Mouse (Mus musculus): ENCODE measurements at regions not wholly inside any gene's neighbourhood (a gene's known extent, or its start where the extent isn't known, plus 50 kb on each side); places are given as distances from the start of the nearest gene placed in this dataset.
"Not testable (repeated sequence)": the region's sequence is repeated elsewhere in the genome, so short reads cannot be mapped to it uniquely, and the experiment has no call there.

GRCm38 (mm10) chr13:31050160-31050788 is 76.3 kb downstream of the Gm5447 start:
- no peak for ATAC-seq (replicated peaks; ENCODE audit: low read depth, poor library complexity, severe bottlenecking)

GRCm38 (mm10) chr13:31051586-31051985 is 77.6 kb downstream of the Gm5447 start:
- ATAC-seq (replicated peaks; ENCODE audit: low read depth, poor library complexity, severe bottlenecking) = not testable (repeated sequence)

DNA sequence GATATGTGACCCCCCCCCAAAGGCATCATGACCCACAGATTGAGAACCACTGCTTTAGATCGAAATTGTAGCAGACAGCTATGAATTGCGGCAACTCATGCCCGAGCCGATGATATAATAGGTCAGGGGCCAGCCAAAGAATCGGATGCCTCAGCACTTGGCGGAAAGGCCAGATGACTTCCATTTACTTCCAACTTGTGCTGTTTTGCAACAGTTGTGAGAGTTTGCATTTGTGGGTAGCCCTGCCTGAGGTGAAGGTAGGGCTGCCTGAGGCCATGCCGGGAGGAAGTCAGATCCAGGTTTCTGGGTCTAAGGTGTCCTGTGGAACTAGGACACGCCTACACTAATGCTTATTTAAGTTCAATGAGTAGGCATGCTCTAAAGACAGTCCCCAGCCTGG is 80.4 kb downstream of the Gm5447 start:
- ATAC-seq (replicated peaks; ENCODE audit: low read depth, poor library complexity, severe bottlenecking) = no peak

GRCm38 (mm10) chr13:31055376-31056083 is 81.5 kb downstream of the Gm5447 start:
- no peak for ATAC-seq (replicated peaks; ENCODE audit: low read depth, poor library complexity, severe bottlenecking)

- no peak for ATAC-seq (replicated peaks; ENCODE audit: low read depth, poor library complexity, severe bottlenecking)
These were observed 82.3 kb downstream of the Gm5447 start for GRCm38 (mm10) chr13:31056154-31056871.

GRCm38 (mm10) chr13:31060916-31061431 is 87.0 kb downstream of the Gm5447 start:
- ATAC-seq (replicated peaks; ENCODE audit: low read depth, poor library complexity, severe bottlenecking) = no peak

DNA sequence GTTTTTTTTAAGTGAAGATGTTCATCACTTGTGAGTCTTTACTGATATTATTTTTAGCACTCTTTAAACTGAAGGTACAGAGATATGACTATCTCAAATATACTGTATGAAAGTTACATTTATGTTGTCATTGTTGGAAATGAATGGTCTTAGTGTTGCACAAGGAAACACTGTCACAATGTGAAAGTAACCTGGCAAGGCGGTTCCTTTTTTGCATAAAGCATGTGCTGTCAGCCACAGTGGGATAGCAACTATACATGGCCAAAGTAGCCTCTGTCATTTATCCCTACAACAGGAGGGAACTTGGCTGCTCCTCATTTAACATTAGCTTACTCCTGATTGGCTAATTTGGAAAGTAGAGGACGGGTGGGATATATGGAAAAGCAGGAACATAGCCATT is 94.3 kb downstream of the Gm5447 start:
- ATAC-seq (replicated peaks; ENCODE audit: low read depth, poor library complexity, severe bottlenecking) = no peak

GRCm38 (mm10) chr13:31076541-31076940 is 102.5 kb downstream of the Gm5447 start:
- no peak for ATAC-seq (replicated peaks; ENCODE audit: low read depth, poor library complexity, severe bottlenecking)

- no peak for ATAC-seq (replicated peaks; ENCODE audit: low read depth, poor library complexity, severe bottlenecking)
These were observed 104.7 kb downstream of the Gm5447 start for GRCm38 (mm10) chr13:31078751-31079150.

DNA sequence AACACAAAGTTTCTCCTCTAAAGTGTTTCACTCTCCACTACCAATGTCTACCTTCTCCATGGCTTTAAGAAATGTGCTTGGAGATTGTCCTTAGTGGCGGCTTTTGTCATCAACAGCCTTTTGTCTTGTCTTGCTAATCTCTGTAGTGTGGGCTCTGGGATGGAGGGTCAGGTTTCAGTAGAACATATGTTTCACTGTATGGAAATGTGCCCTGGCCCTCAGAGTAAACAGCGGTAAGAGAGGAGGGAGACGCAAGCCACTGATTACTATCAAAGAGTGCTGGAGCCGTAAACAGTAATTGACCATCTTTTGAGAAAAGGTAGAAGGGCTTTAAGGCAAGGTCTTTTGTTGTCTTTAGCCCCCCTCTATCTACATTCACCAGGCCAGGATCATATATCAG is 106.2 kb downstream of the Gm5447 start:
- no peak for ATAC-seq (replicated peaks; ENCODE audit: low read depth, poor library complexity, severe bottlenecking)

DNA sequence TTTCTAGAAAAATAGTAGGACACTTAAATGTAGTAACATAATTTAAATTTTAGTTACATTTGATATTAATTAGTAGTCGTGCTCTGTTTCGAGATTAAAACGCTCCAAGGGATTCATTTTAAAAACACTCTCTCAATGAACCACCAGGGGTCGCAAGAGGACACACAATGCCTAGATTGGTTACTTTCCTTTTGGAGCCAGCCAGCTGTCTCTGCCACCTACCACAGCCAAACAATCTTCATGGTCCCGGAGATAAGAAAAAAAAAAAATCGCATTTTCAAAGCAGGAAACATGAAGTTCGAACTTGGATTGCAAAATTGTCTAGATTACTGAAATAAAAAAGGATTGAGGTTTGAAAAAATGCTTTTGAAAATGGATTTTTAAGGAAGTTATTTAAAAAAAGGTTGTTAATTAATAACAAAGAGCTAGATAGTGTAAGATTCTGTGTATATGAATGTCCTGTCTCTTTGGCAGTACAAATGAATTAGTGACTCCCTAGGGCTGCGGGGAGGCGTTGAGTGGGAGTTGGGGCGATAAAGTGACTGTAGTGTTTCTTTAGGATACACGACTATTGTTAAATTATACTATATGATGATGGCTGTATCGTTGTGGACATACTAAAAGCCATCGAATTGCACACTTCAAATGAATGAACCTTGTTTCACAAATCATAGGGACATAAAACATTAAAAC is 108.6 kb downstream of the Gm5447 start:
- ATAC-seq (replicated peaks; ENCODE audit: low read depth, poor library complexity, severe bottlenecking) = peak; percentile 95

DNA sequence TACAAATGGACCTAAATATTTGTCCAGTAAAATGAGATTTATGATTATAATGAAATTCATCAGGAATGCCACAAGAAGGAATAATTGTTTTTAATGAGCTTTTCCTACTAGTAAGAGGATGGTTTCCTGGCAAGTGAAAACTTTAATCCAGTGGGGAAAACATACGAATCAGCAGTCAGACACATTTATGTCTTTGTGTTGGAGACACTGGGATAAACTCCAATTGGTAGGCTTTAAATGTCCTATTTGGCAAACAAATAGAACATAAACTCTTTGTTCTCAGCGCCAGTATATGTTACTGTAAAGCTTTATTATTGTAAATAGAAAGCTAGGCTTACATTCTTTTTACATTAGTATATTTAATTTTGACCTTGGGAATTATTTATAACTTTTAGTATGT is 127.0 kb downstream of the Gm5447 start:
- ATAC-seq (replicated peaks; ENCODE audit: low read depth, poor library complexity, severe bottlenecking) = no peak

DNA sequence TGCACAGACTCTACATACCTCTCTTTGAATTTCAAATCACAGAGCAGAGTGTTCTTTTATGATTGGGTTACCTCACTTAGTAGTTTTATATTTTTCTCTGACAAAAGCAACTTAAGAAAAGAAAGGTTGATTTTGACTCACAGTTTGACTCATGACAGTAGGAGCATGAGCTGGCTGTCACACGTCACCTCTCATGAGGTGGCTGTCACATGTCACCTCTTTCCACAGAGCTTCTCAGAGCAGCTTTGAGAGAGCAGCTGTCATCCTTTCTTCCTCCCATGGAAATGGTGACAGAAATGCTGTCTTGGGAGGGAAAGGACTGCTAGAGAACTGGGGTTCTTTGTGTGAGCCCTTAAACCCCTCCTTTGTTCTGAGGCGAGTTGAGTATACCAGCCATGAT is 133.4 kb downstream of the Gm5447 start:
- no peak for ATAC-seq (replicated peaks; ENCODE audit: low read depth, poor library complexity, severe bottlenecking)

DNA sequence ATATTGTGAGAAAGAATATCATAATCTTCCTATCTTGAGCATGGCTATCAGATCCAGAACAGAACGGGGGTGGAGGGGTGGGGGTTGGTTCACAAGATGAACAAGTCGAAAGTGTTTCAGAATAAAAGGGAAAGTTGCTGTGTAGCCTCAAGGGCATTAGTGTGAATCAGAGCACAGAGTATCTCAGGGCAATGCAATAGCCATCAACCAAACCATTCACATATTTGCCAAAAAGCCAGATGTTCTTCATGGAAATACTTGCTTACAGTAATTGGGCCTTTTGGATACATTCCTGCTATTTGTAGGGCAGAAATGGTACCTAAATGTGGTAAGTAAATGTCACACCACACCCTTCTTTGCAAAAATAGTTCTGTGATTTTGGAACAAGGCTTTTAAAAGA is 135.2 kb downstream of the Gm5447 start:
- no peak for ATAC-seq (replicated peaks; ENCODE audit: low read depth, poor library complexity, severe bottlenecking)

DNA sequence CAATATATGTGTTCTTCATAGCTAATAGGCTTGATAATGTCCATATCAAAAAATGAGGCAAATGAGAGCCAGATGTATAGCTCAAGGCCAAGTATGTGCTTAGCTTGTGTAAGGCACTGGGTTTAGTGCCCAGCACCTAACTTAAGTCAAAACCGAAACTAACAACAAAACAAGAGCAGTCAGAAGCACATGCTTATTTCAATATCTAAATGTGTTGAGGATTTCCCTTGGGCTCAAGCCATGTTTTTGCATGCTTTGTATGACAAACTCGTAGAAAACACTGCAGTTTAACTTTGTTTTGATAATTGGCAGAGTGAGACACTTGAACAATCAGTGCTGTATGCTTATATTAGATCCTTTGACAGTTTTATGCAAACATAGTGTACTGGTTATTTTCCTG is 148.7 kb downstream of the Gm5447 start:
- no peak for ATAC-seq (replicated peaks; ENCODE audit: low read depth, poor library complexity, severe bottlenecking)

DNA sequence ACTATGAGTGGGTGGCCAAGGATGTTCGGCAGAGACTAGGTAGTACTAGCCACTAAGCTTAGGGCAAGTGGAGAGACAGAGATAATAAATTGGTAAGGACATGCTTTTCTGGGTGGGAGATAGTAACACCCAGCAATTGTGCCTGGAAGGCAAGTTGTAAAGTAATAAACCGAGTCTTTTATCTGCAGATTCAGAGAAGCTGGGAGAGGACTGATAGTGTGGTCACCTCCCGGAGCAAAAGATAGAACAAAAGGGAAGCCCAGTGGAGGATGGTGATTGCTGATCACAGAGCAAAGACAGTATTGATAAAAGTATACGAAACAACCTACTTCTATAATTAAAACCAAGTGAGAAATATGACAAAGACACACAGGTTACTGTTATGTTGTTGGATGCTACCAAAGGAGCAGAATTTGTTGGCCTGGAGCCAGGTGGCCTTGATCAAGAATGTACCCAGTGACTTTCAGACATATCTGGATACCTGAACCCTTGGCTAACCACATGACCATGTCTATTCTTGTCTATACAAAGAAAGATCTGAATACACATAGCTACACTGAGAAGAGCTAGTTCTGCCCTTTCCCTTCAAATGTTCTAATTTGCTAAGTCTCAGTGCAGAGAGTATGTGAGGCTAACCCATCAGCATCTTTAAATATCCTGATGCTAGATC is 150.7 kb downstream of the Gm5447 start:
- no peak for ATAC-seq (replicated peaks; ENCODE audit: low read depth, poor library complexity, severe bottlenecking)

DNA sequence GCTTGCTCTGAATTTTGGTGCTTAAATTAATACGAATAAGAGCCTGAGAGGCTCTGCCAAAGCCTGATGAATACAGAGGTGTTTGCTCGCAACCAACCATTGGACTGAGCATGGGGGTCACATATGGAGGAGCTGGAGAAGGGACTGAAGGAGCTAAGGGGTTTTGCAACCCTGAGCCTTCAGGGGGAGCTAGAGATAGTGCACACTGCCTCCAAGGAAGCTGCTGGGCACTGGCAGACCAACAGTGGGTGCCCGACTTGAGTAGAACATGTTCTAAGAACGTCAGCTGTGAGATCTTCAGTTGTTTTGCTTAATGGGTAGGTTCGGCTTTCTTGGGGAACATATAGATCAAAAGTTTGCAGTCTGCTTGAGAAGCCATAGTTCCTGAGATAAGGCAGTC is 158.5 kb downstream of the Gm5447 start:
- ATAC-seq (replicated peaks; ENCODE audit: low read depth, poor library complexity, severe bottlenecking) = no peak

DNA sequence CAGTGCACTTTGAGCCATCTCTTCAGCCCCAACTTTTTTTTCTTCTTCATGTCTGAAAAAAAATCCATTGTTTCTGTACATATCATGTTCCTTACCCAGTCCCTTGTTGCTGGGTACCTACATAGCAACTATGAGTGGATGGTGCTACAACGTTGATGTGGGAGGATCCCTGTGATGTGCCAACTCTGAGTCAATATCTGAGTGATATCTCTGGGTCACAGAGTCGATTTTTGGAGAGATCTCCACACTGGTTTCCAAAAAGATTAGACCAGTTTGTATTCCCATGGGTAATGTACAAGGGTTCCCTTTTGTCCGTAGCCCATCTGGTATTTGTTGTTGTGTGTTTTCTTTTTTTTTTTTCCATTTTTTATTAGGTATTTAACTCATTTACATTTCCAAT is 165.7 kb downstream of the Gm5447 start:
- ATAC-seq (replicated peaks; ENCODE audit: low read depth, poor library complexity, severe bottlenecking) = no peak

GRCm38 (mm10) chr13:31147323-31147722 is 173.3 kb downstream of the Gm5447 start:
- ATAC-seq (replicated peaks; ENCODE audit: low read depth, poor library complexity, severe bottlenecking) = peak; percentile 97

DNA sequence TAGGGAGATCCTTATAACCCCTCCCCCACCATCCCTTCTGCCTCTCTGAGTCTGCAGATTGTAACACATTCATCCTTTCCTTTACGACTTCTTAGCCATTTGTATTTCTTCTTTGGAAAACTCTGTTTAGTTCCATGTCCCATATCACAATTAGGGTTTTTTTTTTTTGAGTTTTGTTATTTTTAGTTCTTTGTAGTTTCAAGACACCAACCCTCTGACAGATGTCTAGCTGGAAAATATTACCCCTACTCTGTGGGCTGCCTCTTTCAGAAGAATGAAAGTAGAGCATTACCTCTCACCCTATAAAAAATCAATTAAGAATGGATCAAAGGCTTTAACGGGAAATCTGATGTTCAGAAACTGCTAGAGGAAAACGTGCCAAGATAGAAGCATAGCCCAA is 180.1 kb downstream of the Gm5447 start:
- no peak for ATAC-seq (replicated peaks; ENCODE audit: low read depth, poor library complexity, severe bottlenecking)
